Mouse (Mus musculus) CH12.LX (cell line): Measurements from ENCODE around the gene Zdhhc3. TPM values are rescaled to one million over a fixed set of nuclear protein-coding genes. Genes with fewer than 3 reads are reported as not detected.

Source experiments
- DNase-seq: peaks from one replicate; pipeline ENCODE4 v3.0.0-alpha.2; 2013; ENCODE audit errors: extremely low read depth
- H3K27ac ChIP-seq: 2 replicates; pipeline ENCODE4 v1.5.1; 2012; ENCODE audit warnings: low read depth, mild to moderate bottlenecking, control low read depth, moderate library complexity; ENCODE audit not compliant: insufficient read depth
- H3K27me3 ChIP-seq: replicated peaks from 2 replicates; pipeline ENCODE3; 2012; ENCODE audit warnings: inconsistent platforms
- H3K36me3 ChIP-seq, 2 experiments: replicated peaks in 1 of 2; 2 replicates each; pipeline versions ENCODE3 to v1.6.1; 2012; ENCODE audit warnings: inconsistent platforms in 1 of 2, low read length in 1 of 2, mild to moderate bottlenecking in 1 of 2, mixed read lengths in 1 of 2, moderate library complexity in 1 of 2; ENCODE audit not compliant: control insufficient read depth in 1 of 2, insufficient read depth in 1 of 2
- H3K4me1 ChIP-seq, 2 experiments: 2 replicates each; pipeline ENCODE4 v1.6.1; 2012; ENCODE audit warnings: inconsistent platforms in 1 of 2, moderate library complexity in 1 of 2; ENCODE audit not compliant: insufficient read depth in 2 of 2, control insufficient read depth in 1 of 2
- H3K4me2 ChIP-seq: 2 replicates; pipeline ENCODE4 v1.6.1; 2012; ENCODE audit warnings: low read depth, mild to moderate bottlenecking, control low read depth; ENCODE audit not compliant: poor library complexity, insufficient read depth, severe bottlenecking
- H3K4me3 ChIP-seq, 3 experiments: fragments of 150-350 bp in 1 of 3; sonication (generic) in 1 of 3; replicated peaks in 1 of 3; 2 replicates each; pipeline versions ENCODE3 to v1.5.1; 2011 to 2012; ENCODE audit warnings: low read depth in 2 of 3, low read length in 2 of 3, mild to moderate bottlenecking in 2 of 3, moderate library complexity in 2 of 3, control low read depth in 1 of 3, improper control_type of control experiment in 1 of 3, inconsistent platforms in 1 of 3, mixed read lengths in 1 of 3; ENCODE audit not compliant: poor library complexity in 1 of 3
- H3K79me2 ChIP-seq: replicated peaks from 2 replicates; pipeline ENCODE4 v1.6.1; 2012; ENCODE audit warnings: mild to moderate bottlenecking, moderate library complexity; ENCODE audit not compliant: control insufficient read depth, poor library complexity, insufficient read depth, severe bottlenecking; ENCODE audit errors: extremely low read depth
- H3K9ac ChIP-seq: 2 replicates; pipeline ENCODE4 v1.6.1; 2012; ENCODE audit warnings: low read depth, mild to moderate bottlenecking, control low read depth, moderate library complexity; ENCODE audit not compliant: insufficient read depth
- H3K9me3 ChIP-seq: replicated peaks from 2 replicates; pipeline ENCODE3; 2012; ENCODE audit warnings: low read length, inconsistent platforms, mixed read lengths
- BHLHE40 ChIP-seq: IDR thresholded peaks from 2 replicates; pipeline ENCODE4 v1.6.1; 2011; ENCODE audit warnings: mild to moderate bottlenecking, low read depth, low read length, improper control_type of control experiment
- CHD2 ChIP-seq: IDR thresholded peaks from 2 replicates; pipeline ENCODE4 v1.6.1; 2011; ENCODE audit warnings: low read length, improper control_type of control experiment
- CTCF ChIP-seq, 2 experiments: IDR thresholded peaks in 1 of 2; conservative IDR thresholded peaks in 1 of 2; 2 replicates each; pipeline ENCODE4 v1.5.1; 2011 to 2012; ENCODE audit warnings: low read depth in 2 of 2, low read length in 2 of 2, improper control_type of control experiment in 1 of 2, inconsistent platforms in 1 of 2, mild to moderate bottlenecking in 1 of 2, moderate library complexity in 1 of 2
- E2F4 ChIP-seq: IDR thresholded peaks from 2 replicates; pipeline ENCODE4 v1.6.1; 2011; ENCODE audit warnings: low read depth, low read length, improper control_type of control experiment; ENCODE audit not compliant: insufficient replicate concordance
- ELF1 ChIP-seq: IDR thresholded peaks from 2 replicates; pipeline ENCODE4 v1.6.1; 2014; ENCODE audit warnings: low read depth, mild to moderate bottlenecking, inconsistent platforms, low read length, improper control_type of control experiment
- EP300 ChIP-seq: IDR thresholded peaks from 2 replicates; pipeline ENCODE4 v1.6.1; 2011; ENCODE audit warnings: low read length, improper control_type of control experiment
- ETS1 ChIP-seq: conservative IDR thresholded peaks from 2 replicates; pipeline ENCODE4 v1.6.1; 2012; ENCODE audit warnings: low read depth, mild to moderate bottlenecking, inconsistent platforms, low read length, improper control_type of control experiment, moderate library complexity
- GABPA ChIP-seq: IDR thresholded peaks from 2 replicates; pipeline ENCODE4 v1.6.1; 2012; ENCODE audit warnings: low read depth, low read length, improper control_type of control experiment, inconsistent platforms; ENCODE audit not compliant: insufficient replicate concordance
- HCFC1 ChIP-seq: IDR thresholded peaks from 2 replicates; pipeline ENCODE4 v1.6.1; 2012; ENCODE audit warnings: low read depth, mild to moderate bottlenecking, inconsistent platforms, low read length, improper control_type of control experiment
- IRF4 ChIP-seq: IDR thresholded peaks from 2 replicates; pipeline ENCODE4 v1.6.1; 2014; ENCODE audit warnings: low read depth, mild to moderate bottlenecking, inconsistent platforms, low read length, improper control_type of control experiment
- JUN ChIP-seq: IDR thresholded peaks from 2 replicates; pipeline ENCODE4 v1.6.1; 2011; ENCODE audit warnings: low read depth, mild to moderate bottlenecking, low read length, improper control_type of control experiment, moderate library complexity; ENCODE audit not compliant: insufficient read depth
- JUND ChIP-seq: conservative IDR thresholded peaks from 2 replicates; pipeline ENCODE4 v1.6.1; 2011; ENCODE audit warnings: low read depth, low read length, improper control_type of control experiment
- KAT2A ChIP-seq: IDR thresholded peaks from 2 replicates; pipeline ENCODE4 v1.6.1; 2012; ENCODE audit warnings: low read length, improper control_type of control experiment, inconsistent platforms; ENCODE audit not compliant: insufficient replicate concordance
- MAFK ChIP-seq: IDR thresholded peaks from 2 replicates; pipeline ENCODE4 v1.6.1; 2011; ENCODE audit warnings: low read length, improper control_type of control experiment; ENCODE audit not compliant: insufficient replicate concordance
- MAX ChIP-seq: IDR thresholded peaks from 2 replicates; pipeline ENCODE4 v1.6.1; 2011; ENCODE audit warnings: low read length, improper control_type of control experiment
- MAZ ChIP-seq: IDR thresholded peaks from 2 replicates; pipeline ENCODE4 v1.6.1; 2012; ENCODE audit warnings: low read depth, mild to moderate bottlenecking, inconsistent platforms, low read length, improper control_type of control experiment, moderate library complexity
- MEF2A ChIP-seq: IDR thresholded peaks from 2 replicates; pipeline ENCODE4 v1.6.1; 2014; ENCODE audit warnings: low read depth, mild to moderate bottlenecking, inconsistent platforms, low read length, improper control_type of control experiment, borderline replicate concordance
- MXI1 ChIP-seq: IDR thresholded peaks from 2 replicates; pipeline ENCODE4 v1.6.1; 2011; ENCODE audit warnings: mild to moderate bottlenecking, low read depth, low read length, improper control_type of control experiment
- MYC ChIP-seq: IDR thresholded peaks from 2 replicates; pipeline ENCODE4 v1.6.1; 2011; ENCODE audit warnings: low read depth, mild to moderate bottlenecking, improper control_type of control experiment, low read length
- NELFE ChIP-seq: IDR thresholded peaks from 2 replicates; pipeline ENCODE4 v1.6.1; 2011; ENCODE audit warnings: low read depth, low read length, improper control_type of control experiment
- POLR2AphosphoS2 ChIP-seq: IDR thresholded peaks from 2 replicates; pipeline ENCODE4 v1.6.1; 2011; ENCODE audit warnings: low read depth, low read length, improper control_type of control experiment
- RCOR1 ChIP-seq: conservative IDR thresholded peaks from 2 replicates; pipeline ENCODE4 v1.6.1; 2012; ENCODE audit warnings: low read depth, mild to moderate bottlenecking, inconsistent platforms, low read length, improper control_type of control experiment
- SIN3A ChIP-seq: IDR thresholded peaks from 2 replicates; pipeline ENCODE4 v1.6.1; 2012; ENCODE audit warnings: low read length, improper control_type of control experiment, inconsistent platforms
- TBP ChIP-seq: conservative IDR thresholded peaks from 2 replicates; pipeline ENCODE4 v1.6.1; 2011; ENCODE audit warnings: low read depth, low read length, improper control_type of control experiment
- TCF12 ChIP-seq: IDR thresholded peaks from 2 replicates; pipeline ENCODE4 v1.6.1; 2014; ENCODE audit warnings: low read depth, mild to moderate bottlenecking, inconsistent platforms, low read length, improper control_type of control experiment
- UBTF ChIP-seq: IDR thresholded peaks from 2 replicates; pipeline ENCODE4 v1.6.1; 2012; ENCODE audit warnings: low read depth, mild to moderate bottlenecking, inconsistent platforms, low read length, improper control_type of control experiment, moderate library complexity
- USF1 ChIP-seq: IDR thresholded peaks from 2 replicates; pipeline ENCODE4 v1.6.1; 2014; ENCODE audit warnings: low read depth, mild to moderate bottlenecking, inconsistent platforms, low read length, improper control_type of control experiment
- USF2 ChIP-seq: conservative IDR thresholded peaks from 2 replicates; pipeline ENCODE4 v1.6.1; 2011; ENCODE audit warnings: low read depth, low read length, improper control_type of control experiment
- ZC3H11A ChIP-seq: IDR thresholded peaks from 2 replicates; pipeline ENCODE4 v1.6.1; 2012; ENCODE audit warnings: low read depth, mild to moderate bottlenecking, inconsistent platforms, low read length, improper control_type of control experiment
- ZKSCAN1 ChIP-seq: IDR thresholded peaks from 2 replicates; pipeline ENCODE4 v1.6.1; 2012; ENCODE audit warnings: low read depth, inconsistent platforms, low read length, improper control_type of control experiment, borderline replicate concordance
- ZMIZ1 ChIP-seq: IDR thresholded peaks from 2 replicates; pipeline ENCODE4 v1.6.1; 2012; ENCODE audit warnings: low read depth, mild to moderate bottlenecking, inconsistent platforms, low read length, improper control_type of control experiment
- ZNF384 ChIP-seq: IDR thresholded peaks from 2 replicates; pipeline ENCODE4 v1.6.1; 2012; ENCODE audit warnings: low read depth, low read length, improper control_type of control experiment, inconsistent platforms
- dilution Hi-C: fragments of 300-500 bp; cut with MboI; formaldehyde crosslinking; loops from 2 replicates; pipeline ENCODE4 v1.14.3; 2020; ENCODE audit warnings: low sequenced_read_pairs; ENCODE audit not compliant: extremely low pct_unique_long_range_greater_than_20kb, extremely low pct_ligation_motif_present
- in situ Hi-C: fragments of 300-500 bp; cut with MboI; formaldehyde crosslinking; loops from 3 replicates; pipeline ENCODE4 v1.14.3; 2019; ENCODE audit warnings: low sequenced_read_pairs, low pct_ligation_motif_present, low pct_unique_long_range_greater_than_20kb, mixed read lengths
- polyA plus RNA-seq: library from polyadenylated mRNA; unstranded; fragments of >175 nt; gene quantifications from 2 replicates; pipeline ENCODE4 v1.2.1, GENCODE M21; 2012; ENCODE audit warnings: low read depth; ENCODE audit not compliant: insufficient read length
- total RNA-seq, 2 experiments: library from RNA; depleted of rRNA; stranded (reverse); fragments of 300-350 nt in 1 of 2; fragments of >200 nt in 1 of 2; gene quantifications; 2 replicates each; pipeline ENCODE4 v1.2.3; 2012 to 2014

The Zdhhc3 gene
- total and polyA plus RNA-seq, 3 experiments: 37.2 to 74.4 (median 62.6) TPM

DNA sequence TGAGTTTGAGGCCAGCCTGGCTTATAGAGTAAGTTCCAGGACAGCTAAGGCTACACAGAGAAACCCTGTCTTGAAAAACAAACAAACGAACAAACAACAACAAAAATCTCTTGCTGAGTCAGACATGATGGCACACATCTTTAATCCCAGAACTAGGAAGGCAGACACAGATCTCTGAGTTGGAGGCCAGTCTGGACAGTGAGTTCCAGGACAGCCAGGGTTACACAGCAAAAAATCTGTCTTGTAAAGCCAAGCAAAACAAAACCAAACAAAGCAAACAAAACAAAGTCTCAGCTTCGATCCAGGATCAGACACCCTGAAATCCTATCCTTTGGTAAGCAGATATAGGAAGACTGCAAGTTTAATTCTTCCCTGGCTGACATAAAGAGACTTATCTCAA is 48.8 kb upstream of the Zdhhc3 start:
- in situ Hi-C loops: loop anchor here (5.0 kb wide), 1 partner anchor 96 kb away; no protein-coding TSS in a partner anchor
- H3K27ac ChIP-seq: no peak overlapping the region
- H3K4me2 ChIP-seq: no peak overlapping the region

DNA sequence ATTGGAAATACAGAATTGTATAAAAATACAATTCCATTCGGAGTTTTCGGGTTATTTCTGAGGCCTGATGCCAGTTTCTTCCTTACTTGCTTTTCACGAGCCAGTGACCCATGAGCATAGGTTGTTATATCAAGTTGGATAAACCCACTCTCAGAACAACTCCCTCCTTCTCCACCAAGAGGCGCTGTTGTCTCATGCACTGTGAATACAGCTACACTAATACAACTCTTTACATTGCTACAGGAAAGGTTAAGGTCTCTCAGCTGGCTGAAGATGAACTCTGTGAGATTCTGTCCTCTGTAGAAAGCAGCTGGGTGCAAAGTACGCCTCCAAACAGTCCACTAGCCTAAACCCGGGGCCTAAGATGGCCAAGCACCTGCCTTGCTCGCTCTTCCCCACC is 46.3 kb upstream of the Zdhhc3 start:
- peaks cover 4% of the 10 kb centered on the region for H3K9me3 ChIP-seq
- dilution Hi-C loops (no loop called here), in situ Hi-C loops (loop anchor here (10.0 kb wide), 1 partner anchor 295 kb away; no protein-coding TSS in a partner anchor)
- H3K9ac ChIP-seq: no peak overlapping the region
- H3K4me1 ChIP-seq: peaks cover 5 to 8% of the 10 kb centered on the region in 2 experiments; a peak in 3 of 4 replicates
- peaks cover 0 to 3% of the 10 kb centered on the region in 2 experiments for H3K36me3 ChIP-seq
- H3K79me2 ChIP-seq: no peaks in the 10 kb centered on the region
- DNase-seq: peak; percentile 78
- H3K4me3 ChIP-seq: no peak overlapping the region
- peak overlapping the region; percentile 73 for H3K4me2 ChIP-seq
- no peak overlapping the region for H3K27ac ChIP-seq
- no peaks in the 10 kb centered on the region for H3K27me3 ChIP-seq
- TF ChIP-seq ZNF384 (no peak), JUND (0 out of 2 replicates have a peak, but pooled peaks have one; percentile 8), BHLHE40 (no peak), GABPA (no peak), RCOR1 (no peak), MAZ (no peak), TCF12 (no peak), UBTF (no peak), JUN (no peak), TBP (no peak), MXI1 (no peak), USF1 (no peak), ZKSCAN1 (no peak), ZC3H11A (peak; percentile 85), MEF2A (no peak), MYC (0 out of 2 replicates have a peak, but pooled peaks have one; percentile 20), CTCF (conservative IDR thresholded peaks at IDR 0.05 in 1 of 2, IDR thresholded peaks at IDR 0.05 in 1 of 2; ENCODE audit: low read depth in 2 of 2, low read length in 2 of 2) (peak; percentile 85 to 97), CHD2 (no peak), KAT2A (no peak), USF2 (no peak), ZMIZ1 (no peak), NELFE (no peak), ELF1 (no peak), EP300 (no peak), MAX (no peak), MAFK (no peak), ETS1 (no peak), HCFC1 (no peak), E2F4 (no peak), IRF4 (peak; percentile 32)

More for the DNA sequence above, 48.8 kb upstream of the Zdhhc3 start:
- TF ChIP-seq POLR2AphosphoS2 (no peak), CTCF (conservative IDR thresholded peaks at IDR 0.05 in 1 of 2, IDR thresholded peaks at IDR 0.05 in 1 of 2; ENCODE audit: low read depth in 2 of 2, low read length in 2 of 2) (no peak), MYC (no peak), USF2 (no peak), SIN3A (no peak), ZKSCAN1 (no peak), RCOR1 (no peak)
- no peaks in the 10 kb centered on the region for H3K27me3 ChIP-seq
- DNase-seq: no peak
- no peaks in the 10 kb centered on the region for H3K79me2 ChIP-seq
- dilution Hi-C loops: no loop called here
- peaks cover 4% of the 10 kb centered on the region for H3K9me3 ChIP-seq
- peaks cover 5 to 8% of the 10 kb centered on the region in 2 experiments; a peak in 3 of 4 replicates for H3K4me1 ChIP-seq
- H3K9ac ChIP-seq: no peak overlapping the region
- H3K4me3 ChIP-seq: no peak overlapping the region
- peaks cover 0 to 1% of the 10 kb centered on the region in 2 experiments for H3K36me3 ChIP-seq
